In genomic region chr8:69882021-69882756, GRCm38 (mm10) we compare ENCODE assay signal across 8 mouse cellular contexts. TPM values are rescaled to one million over a fixed set of nuclear protein-coding genes. Genes with fewer than 3 reads are reported as not detected.
DNase-seq lines count a peak whose midpoint lies in the region; ATAC-seq and TF ChIP-seq lines count a peak whose summit lies in the region.

No protein-coding gene starts in this region.

- peaks cover 70% of the 10 kb centered on the region for H3K27me3 ChIP-seq in small intestine, adult 2 months (ENCODE audit: control insufficient read depth, insufficient read depth, low read length)

- H3K4me1 ChIP-seq in small intestine, adult 2 months (ENCODE audit: control insufficient read depth, insufficient read depth, insufficient read length, low read length) = peaks cover 14% of the 10 kb centered on the region

- intact Hi-C loops in heart, postnatal 25 days (cut with DNase I) = no loop called here

- TF ChIP-seq POLR2A in small intestine, adult 2 months (IDR thresholded peaks at IDR 0.05; ENCODE audit: low read depth, low read length) = no peak

- WGBS in small intestine, adult 2 months = 7% methylated on average over 103 of the region's 103 CpGs

- no peak overlapping the region for H3K27ac ChIP-seq in small intestine, adult 2 months (ENCODE audit: insufficient read depth, low read depth, low read length)

- DNase-seq in right cerebral cortex, postnatal 10 days (ENCODE audit: low spot score in 2 of 2) = peak; percentile 85 to 87
- DNase-seq in right cerebral cortex, adult 2 months (ENCODE audit: low spot score in 2 of 2) = no peak
- DNase-seq in embryo, embryonic 11.5 days (ENCODE audit: low read depth, low spot score) = peak; percentile 51
- peak; percentile 45 for DNase-seq in heart, postnatal 25 days (ENCODE audit: low spot score)
- peak; percentile 86 to 91 for DNase-seq in kidney, postnatal 4 days
- peak; percentile 83 for DNase-seq in lung, postnatal 10 days

- H3K4me3 ChIP-seq in small intestine, adult 2 months (ENCODE audit: low read depth, low read length) = peak overlapping the region; percentile 51

- no peak for TF ChIP-seq CTCF in small intestine, adult 2 months (IDR thresholded peaks at IDR 0.05; ENCODE audit: extremely low read depth, insufficient read length, insufficient replicate concordance, low read depth, low read length)

- no peaks in the 10 kb centered on the region for H3K36me3 ChIP-seq in small intestine, adult 2 months (ENCODE audit: control insufficient read depth, insufficient read depth, low read length)

- ATAC-seq in cerebellum, adult (ENCODE audit: insufficient number of reproducible peaks, low FRiP score, low TSS enrichment) = no peak

RNA-seq across cellular contexts. Expression of gene Cilp2, which starts 5.3 kb away (rescaled TPM):
- total RNA-seq in heart, postnatal 25 days (2021) = 1 to 10 TPM; 2.8 to 2.9 TPM
- polyA plus RNA-seq in small intestine, adult 2 months (2012; rRNA removed) = 0.03 and 0.20 TPM in 2 replicates

RNA-seq across cellular contexts. Expression of gene Tssk6, which starts 19.8 kb away (rescaled TPM):
- total RNA-seq in heart, postnatal 25 days (2021) = under 1 TPM in 1 of 2 experiments, not detected in 1; 0.20 TPM
- 0.98 and 1.9 TPM in 2 replicates for polyA plus RNA-seq in small intestine, adult 2 months (2012; rRNA removed)

RNA-seq across cellular contexts. Expression of gene Ndufa13, which starts 20.2 kb away (rescaled TPM):
- total RNA-seq in heart, postnatal 25 days (2021) = 100 to 1,000 TPM; 446 to 456 TPM
- polyA plus RNA-seq in small intestine, adult 2 months (2012; rRNA removed) = 88.6 and 149 TPM in 2 replicates

RNA-seq across cellular contexts. Expression of gene Yjefn3, which starts 20.3 kb away (rescaled TPM):
- 10 to 100 TPM in 1 of 2 experiments, 1 to 10 TPM in 1; 9.6 to 14.8 TPM for total RNA-seq in heart, postnatal 25 days (2021)
- polyA plus RNA-seq in small intestine, adult 2 months (2012; rRNA removed) = 4.6 and 4.8 TPM in 2 replicates

RNA-seq across cellular contexts. Expression of gene Pbx4, which starts 49.9 kb away (rescaled TPM):
- total RNA-seq in heart, postnatal 25 days (2021) = under 1 TPM in 1 of 2 experiments, not detected in 1; 0.39 TPM
- polyA plus RNA-seq in small intestine, adult 2 months (2012; rRNA removed) = 2.1 and 9.1 TPM in 2 replicates

Comparison
In these comparisons a context has a peak if more than half of its experiments do, and no peak if none do; other contexts are left out.
1. DNase-seq: peak in right cerebral cortex, postnatal 10 days (2 of 2), embryo, embryonic 11.5 days (single experiment), heart, postnatal 25 days (single experiment), kidney, postnatal 4 days (2 of 2) and lung, postnatal 10 days (single experiment); none in right cerebral cortex, adult 2 months (0 of 2).